Mouse (Mus musculus) heart, embryonic 14.5 days (tissue): ENCODE measurements at regions not wholly inside any gene's neighbourhood (a gene's known extent, or its start where the extent isn't known, plus 50 kb on each side); places are given as distances from the start of the nearest gene placed in this dataset.

Experiments
- ATAC-seq: fragments of 200-750 bp; cut with Nextera tagmentation; 2 replicates; pipeline ENCODE4 v1.8.0; 2017; ENCODE audit warnings: low read depth, moderate TSS enrichment; ENCODE audit not compliant: insufficient number of reproducible peaks, insufficient read depth, low FRiP score
- H3K27ac ChIP-seq, 2 experiments: fragments of 200-500 bp in 1 of 2; fragments of 300-500 bp in 1 of 2; sonication (generic) in 1 of 2; replicated peaks in 1 of 2; 2 replicates each; pipeline ENCODE4 v1.5.1; 2012 to 2014; ENCODE audit warnings: low read depth in 2 of 2, low read length in 2 of 2, control low read depth in 1 of 2, mild to moderate bottlenecking in 1 of 2, mixed read lengths in 1 of 2; ENCODE audit not compliant: control insufficient read depth in 1 of 2, insufficient read depth in 1 of 2
- H3K27me3 ChIP-seq: fragments of 300-500 bp; sonication (generic); 2 replicates; pipeline ENCODE4 v1.6.1; 2014; ENCODE audit warnings: mild to moderate bottlenecking, low read length, control low read depth; ENCODE audit not compliant: control insufficient read depth, insufficient read depth
- H3K36me3 ChIP-seq: fragments of 300-500 bp; sonication (generic); 2 replicates; pipeline ENCODE4 v1.6.1; 2014; ENCODE audit warnings: mild to moderate bottlenecking, control low read depth, low read length, mixed read lengths; ENCODE audit not compliant: control insufficient read depth, insufficient read depth
- H3K4me1 ChIP-seq, 2 experiments: fragments of 200-500 bp in 1 of 2; fragments of 300-500 bp in 1 of 2; sonication (generic) in 1 of 2; 2 replicates each; pipeline ENCODE4 v1.6.1; 2012 to 2014; ENCODE audit warnings: low read length in 2 of 2, control low read depth in 1 of 2, mixed read lengths in 1 of 2; ENCODE audit not compliant: control insufficient read depth in 2 of 2, insufficient read depth in 2 of 2
- H3K4me2 ChIP-seq: fragments of 300-500 bp; sonication (generic); 2 replicates; pipeline ENCODE4 v1.6.1; 2014; ENCODE audit warnings: mild to moderate bottlenecking, low read length
- H3K4me3 ChIP-seq, 2 experiments: fragments of 200-500 bp in 1 of 2; fragments of 300-500 bp in 1 of 2; sonication (generic) in 1 of 2; 2 replicates each; pipeline ENCODE4 v1.5.1; 2012 to 2014; ENCODE audit warnings: low read length in 2 of 2, mild to moderate bottlenecking in 2 of 2, control low read depth in 1 of 2, low read depth in 1 of 2, moderate library complexity in 1 of 2; ENCODE audit not compliant: control insufficient read depth in 1 of 2, insufficient read depth in 1 of 2
- H3K9ac ChIP-seq: fragments of 300-500 bp; sonication (generic); 2 replicates; pipeline ENCODE4 v1.6.1; 2014; ENCODE audit warnings: mild to moderate bottlenecking, low read length
- H3K9me3 ChIP-seq: fragments of 300-500 bp; sonication (generic); 2 replicates; pipeline ENCODE4 v1.6.1; 2016; ENCODE audit warnings: low read length, control low read depth; ENCODE audit not compliant: control insufficient read depth
- WGBS: fragments of 180-500 bp; shearing (Covaris S2); extraction: QIAGEN DNeasy Blood & Tissue Kit; methylation state at CpG from one replicate; pipeline ENCODE4 v1.1.7; 2014; 5-methylcytosine and 5-hydroxymethylcytosine counted together

DNA sequence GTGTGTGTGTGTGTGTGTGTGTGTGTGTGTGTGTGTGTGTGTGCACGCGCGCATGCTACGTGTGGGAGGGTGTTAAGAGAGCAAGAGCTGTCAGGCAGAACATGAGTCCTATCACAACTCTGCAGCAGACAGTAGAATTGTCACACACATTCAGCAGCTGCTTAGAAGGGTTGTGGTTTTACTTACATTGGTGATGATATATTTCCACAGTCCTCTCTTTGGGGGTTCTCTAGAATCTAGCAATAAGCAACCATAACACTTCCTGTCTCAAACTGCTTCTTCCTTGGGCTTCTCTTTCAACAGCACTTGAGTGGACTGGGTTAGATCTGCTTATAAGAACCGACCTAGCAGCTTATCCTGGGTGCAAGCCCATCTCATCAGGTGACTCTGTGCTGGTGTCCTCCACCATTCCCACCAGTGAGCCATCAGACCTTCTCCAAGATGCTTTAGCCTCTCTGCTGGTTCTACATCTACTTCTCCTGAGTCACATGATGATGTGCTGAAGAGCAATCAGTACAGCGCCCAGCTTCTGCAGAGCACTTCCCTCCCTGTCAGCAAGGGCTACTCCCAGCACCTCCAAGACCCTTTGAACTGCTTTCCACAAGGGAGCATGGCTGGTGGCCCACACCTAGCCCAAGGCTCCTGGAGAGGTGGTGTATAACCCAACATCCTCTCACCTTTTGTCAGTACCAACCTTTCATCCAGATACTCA lies 222.6 kb downstream of the Wdr11 start:
- Histone ChIP-seq H3K36me3 (no peaks in the 10 kb centered on the region), H3K27ac (no peak overlapping the region), H3K9me3 (no peaks in the 10 kb centered on the region), H3K4me2 (no peak overlapping the region), H3K4me3 (no peak overlapping the region), H3K9ac (no peak overlapping the region), H3K27me3 (no peaks in the 10 kb centered on the region), H3K4me1 (peaks cover 0 to 6% of the 10 kb centered on the region in 2 experiments; a peak in 2 of 4 replicates)
- ATAC-seq = no peak
- 55% methylated on average over 6 of the region's 6 CpGs for WGBS

GRCm38 (mm10) chr7:129818833-129819232 lies 227.2 kb downstream of the Wdr11 start:
- Histone ChIP-seq H3K4me2 (no peak overlapping the region), H3K9me3 (no peaks in the 10 kb centered on the region), H3K4me3 (no peak overlapping the region), H3K9ac (no peak overlapping the region), H3K27ac (0 out of 4 replicates have a peak overlapping the region, but pooled peaks of 1 of the 2 experiments have one; percentile 28), H3K4me1 (peaks cover 3 to 4% of the 10 kb centered on the region in 2 experiments; a peak in 2 of 4 replicates), H3K36me3 (no peaks in the 10 kb centered on the region), H3K27me3 (no peaks in the 10 kb centered on the region)
- no peak for ATAC-seq
- WGBS = 79% methylated on average over 2 of the region's 2 CpGs

GRCm38 (mm10) chr7:129819651-129820050 lies 228.0 kb downstream of the Wdr11 start:
- Histone ChIP-seq H3K9me3 (no peaks in the 10 kb centered on the region), H3K4me3 (no peak overlapping the region), H3K4me1 (peaks cover 2 to 4% of the 10 kb centered on the region in 2 experiments; a peak in 1 of 4 replicates), H3K27me3 (no peaks in the 10 kb centered on the region), H3K4me2 (no peak overlapping the region), H3K27ac (0 out of 4 replicates have a peak overlapping the region, but pooled peaks of 1 of the 2 experiments have one; percentile 28), H3K9ac (no peak overlapping the region), H3K36me3 (no peaks in the 10 kb centered on the region)
- WGBS = 48% methylated on average over 5 of the region's 5 CpGs
- ATAC-seq = no peak

GRCm38 (mm10) chr7:129828970-129829369 lies 237.3 kb downstream of the Wdr11 start:
- no peaks in the 10 kb centered on the region for H3K9me3 ChIP-seq
- no peak for ATAC-seq
- peaks cover 0 to 4% of the 10 kb centered on the region in 2 experiments; a peak in 2 of 4 replicates for H3K4me1 ChIP-seq
- no peaks in the 10 kb centered on the region for H3K36me3 ChIP-seq
- H3K27me3 ChIP-seq = no peaks in the 10 kb centered on the region
- H3K9ac ChIP-seq = no peak overlapping the region
- WGBS = 81% methylated on average over 1 of the region's 1 CpGs
- H3K4me2 ChIP-seq = no peak overlapping the region
- no peak overlapping the region for H3K27ac ChIP-seq
- no peak overlapping the region for H3K4me3 ChIP-seq

GRCm38 (mm10) chr7:129832830-129833229 lies 241.2 kb downstream of the Wdr11 start:
- Histone ChIP-seq H3K4me1 (no peaks in the 10 kb centered on the region), H3K27me3 (no peaks in the 10 kb centered on the region), H3K27ac (no peak overlapping the region), H3K4me3 (no peak overlapping the region), H3K4me2 (no peak overlapping the region), H3K9me3 (no peaks in the 10 kb centered on the region), H3K36me3 (no peaks in the 10 kb centered on the region), H3K9ac (no peak overlapping the region)
- ATAC-seq = no peak
- WGBS = 51% methylated on average over 8 of the region's 8 CpGs

GRCm38 (mm10) chr7:129842303-129843122 lies 250.8 kb downstream of the Wdr11 start:
- Histone ChIP-seq H3K4me2 (no peak overlapping the region), H3K27me3 (no peaks in the 10 kb centered on the region), H3K36me3 (no peaks in the 10 kb centered on the region), H3K9me3 (no peaks in the 10 kb centered on the region), H3K4me3 (no peak overlapping the region), H3K9ac (no peak overlapping the region), H3K27ac (no peak overlapping the region), H3K4me1 (no peaks in the 10 kb centered on the region)
- ATAC-seq = no peak
- WGBS = 78% methylated on average over 10 of the region's 10 CpGs

- WGBS = 63% methylated on average over 5 of the region's 5 CpGs
- Histone ChIP-seq H3K4me1 (no peaks in the 10 kb centered on the region), H3K36me3 (no peaks in the 10 kb centered on the region), H3K27ac (no peak overlapping the region), H3K4me3 (no peak overlapping the region), H3K4me2 (no peak overlapping the region), H3K9ac (no peak overlapping the region), H3K9me3 (no peaks in the 10 kb centered on the region), H3K27me3 (no peaks in the 10 kb centered on the region)
- no peak for ATAC-seq
Measured at GRCm38 (mm10) chr7:129847136-129847535, 255.5 kb downstream of the Wdr11 start.
